18 mouse cellular contexts compared by ENCODE assay signal in the genomic region with DNA sequence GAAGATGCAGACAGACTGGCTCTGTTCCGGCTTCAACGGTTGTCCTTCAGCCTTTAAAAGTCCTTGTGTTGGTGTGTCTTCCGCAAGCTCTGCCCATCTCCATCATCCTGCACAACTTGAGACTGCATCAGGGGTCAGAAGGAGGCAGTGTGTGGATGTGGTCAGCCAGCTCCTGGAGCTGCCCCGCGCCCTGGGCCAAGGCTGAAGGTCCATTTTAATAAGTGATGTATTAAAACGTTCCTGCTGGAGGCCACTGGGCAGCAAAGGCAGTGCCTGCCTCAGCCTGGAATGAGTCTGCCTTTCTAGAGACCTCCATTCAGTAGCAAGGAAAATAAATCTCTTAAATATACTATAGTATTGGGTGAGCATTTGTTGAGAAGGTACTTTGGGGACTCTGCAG. TPM values are rescaled to one million over a fixed set of nuclear protein-coding genes. Genes with fewer than 3 reads are reported as not detected.
A peak's percentile ranks its signal among the peaks of the same experiment; 100 is the strongest.
DNase-seq lines count a peak whose midpoint lies in the region; ATAC-seq and TF ChIP-seq lines count a peak whose summit lies in the region.
"Had no signal": no experiment of that assay in that cellular context is flagged by ENCODE, and none has a peak within 500 bp of the region (broad histone marks: within the 10 kb centered on the region; RNA-seq: fewer than 3 reads in every experiment).

No protein-coding gene starts in this region.

- no peaks in the 10 kb centered on the region for H3K36me3 ChIP-seq in midbrain, embryonic 15.5 days (replicated peaks)
- no peaks in the 10 kb centered on the region for H3K36me3 ChIP-seq in midbrain, postnatal 0 days (ENCODE audit: insufficient read depth, low read length)
- peaks cover 8% of the 10 kb centered on the region; the same call in 1 of the 2 replicates for H3K36me3 ChIP-seq in kidney, embryonic 15.5 days
- H3K36me3 ChIP-seq in thymus, adult 2 months (ENCODE audit: control insufficient read depth, insufficient read depth, low read length) = no peaks in the 10 kb centered on the region
- H3K36me3 ChIP-seq: forebrain, embryonic 12.5 days had no signal

- no peak for TF ChIP-seq CTCF in midbrain, postnatal 0 days (IDR thresholded peaks at IDR 0.05)
- TF ChIP-seq CTCF in thymus, adult 2 months (IDR thresholded peaks at IDR 0.05; ENCODE audit: borderline replicate concordance, control insufficient read depth, extremely low read depth, insufficient read depth, low read length, poor library complexity) = no peak

- ATAC-seq in midbrain, embryonic 15.5 days (replicated peaks) = no peak
- ATAC-seq in midbrain, postnatal 0 days (ENCODE audit: low FRiP score) = no peak
- no peak for ATAC-seq in kidney, embryonic 15.5 days (replicated peaks; ENCODE audit: low FRiP score)
- ATAC-seq: CD4-positive, CD25-positive, alpha-beta regulatory T cell, adult 4 months; hindbrain, embryonic 16.5 days had no signal

- 0 out of 2 replicates have a peak overlapping the region, but pooled peaks have one; percentile 34 for H3K27ac ChIP-seq in midbrain, embryonic 15.5 days
- no peak overlapping the region for H3K27ac ChIP-seq in midbrain, postnatal 0 days (ENCODE audit: low read depth, low read length)
- peak overlapping the region; percentile 76 for H3K27ac ChIP-seq in kidney, embryonic 15.5 days
- no peak overlapping the region for H3K27ac ChIP-seq in thymus, adult 2 months (ENCODE audit: control insufficient read depth, insufficient read depth, low read length)
- H3K27ac ChIP-seq: forebrain, embryonic 12.5 days had no signal

- no peaks in the 10 kb centered on the region for H3K9me3 ChIP-seq in midbrain, embryonic 15.5 days
- no peaks in the 10 kb centered on the region for H3K9me3 ChIP-seq in midbrain, postnatal 0 days (ENCODE audit: low read length)
- H3K9me3 ChIP-seq in kidney, embryonic 15.5 days (replicated peaks) = no peaks in the 10 kb centered on the region
- H3K9me3 ChIP-seq: forebrain, embryonic 12.5 days had no signal

- H3K9ac ChIP-seq in midbrain, embryonic 15.5 days = no peak overlapping the region
- no peak overlapping the region for H3K9ac ChIP-seq in midbrain, postnatal 0 days (replicated peaks; ENCODE audit: low read length, poor library complexity, severe bottlenecking)
- H3K9ac ChIP-seq in kidney, embryonic 15.5 days = no peak overlapping the region
- H3K9ac ChIP-seq: forebrain, embryonic 12.5 days; lung, embryonic 14.5 days had no signal

- no peak overlapping the region for H3K4me2 ChIP-seq in midbrain, embryonic 15.5 days
- no peak overlapping the region for H3K4me2 ChIP-seq in midbrain, postnatal 0 days (ENCODE audit: low read depth, low read length, poor library complexity, severe bottlenecking)
- no peak overlapping the region for H3K4me2 ChIP-seq in kidney, embryonic 15.5 days
- H3K4me2 ChIP-seq: forebrain, embryonic 12.5 days; lung, embryonic 14.5 days had no signal

- DNase-seq in midbrain, postnatal 0 days (ENCODE audit: low spot score) = no peak
- peak; percentile 41 for DNase-seq in liver
- peak; percentile 76 for DNase-seq in yolk sac, embryonic 10.5 days (ENCODE audit: low spot score)
- DNase-seq in thymus, adult 2 months = no peak
- DNase-seq in cerebellum, adult 11 months = no peak
- DNase-seq: adrenal gland, postnatal 36 days; cerebellum, adult 9-11 months; embryo, embryonic 11 days; heart, postnatal 10 days; lung, embryonic 14.5 days; spleen, adult 18-20 months; thymus, postnatal 14 days had no signal

- H3K27me3 ChIP-seq in midbrain, embryonic 15.5 days (replicated peaks) = no peaks in the 10 kb centered on the region
- H3K27me3 ChIP-seq in midbrain, postnatal 0 days (ENCODE audit: insufficient read depth, low read length) = no peaks in the 10 kb centered on the region
- H3K27me3 ChIP-seq in kidney, embryonic 15.5 days = no peaks in the 10 kb centered on the region
- H3K27me3 ChIP-seq in thymus, adult 2 months (ENCODE audit: control insufficient read depth, insufficient read depth, low read length) = peaks cover 30% of the 10 kb centered on the region

- no peak overlapping the region for H3K4me3 ChIP-seq in midbrain, embryonic 15.5 days
- H3K4me3 ChIP-seq in midbrain, postnatal 0 days (ENCODE audit: low read depth, low read length) = no peak overlapping the region
- no peak overlapping the region for H3K4me3 ChIP-seq in kidney, embryonic 15.5 days (replicated peaks)
- H3K4me3 ChIP-seq in thymus, adult 2 months (ENCODE audit: control insufficient read depth, insufficient read depth, low read length) = no peak overlapping the region
- H3K4me3 ChIP-seq: forebrain, embryonic 12.5 days had no signal

- peaks cover 61% of the 10 kb centered on the region for H3K4me1 ChIP-seq in midbrain, embryonic 15.5 days
- peaks cover 29% of the 10 kb centered on the region; the same call in 1 of the 2 replicates for H3K4me1 ChIP-seq in midbrain, postnatal 0 days (ENCODE audit: insufficient read depth, low read length)
- peaks cover 87% of the 10 kb centered on the region for H3K4me1 ChIP-seq in kidney, embryonic 15.5 days
- H3K4me1 ChIP-seq in thymus, adult 2 months (replicated peaks; ENCODE audit: control insufficient read depth, insufficient read depth, low read length) = peaks cover 23% of the 10 kb centered on the region

- WGBS in midbrain, embryonic 15.5 days = 71% methylated on average over 6 of the region's 6 CpGs
- 72% methylated on average over 6 of the region's 6 CpGs for WGBS in midbrain, postnatal 0 days
- 72% methylated on average over 6 of the region's 6 CpGs for WGBS in kidney, embryonic 15.5 days
- WGBS in thymus, adult 2 months = 84% methylated on average over 6 of the region's 6 CpGs

- no peak for TF ChIP-seq POLR2A in thymus, adult 2 months (IDR thresholded peaks at IDR 0.05; ENCODE audit: control insufficient read depth, extremely low read depth, insufficient read depth, low read length, poor library complexity)

RNA-seq across cellular contexts. Expression of a gene that starts 5.7 kb away (rescaled TPM):
- polyA plus RNA-seq in midbrain, embryonic 15.5 days (2015; fragmentation: Nextera tagmentation; extraction: Ambion mirVana) = 14.8 and 15.7 TPM in 2 replicates
- 50.9 and 55.6 TPM in 2 replicates for total RNA-seq in midbrain, postnatal 0 days (2014; rRNA removed)
- polyA plus RNA-seq in midbrain, postnatal 0 days (2015; fragmentation: Nextera tagmentation; extraction: Ambion mirVana) = 25.0 and 29.2 TPM in 2 replicates
- 7.6 and 8.3 TPM in 2 replicates for polyA plus RNA-seq in kidney, embryonic 15.5 days (2015; fragmentation: Nextera tagmentation; extraction: Ambion mirVana)
- 2.2 and 2.7 TPM in 2 replicates for polyA plus RNA-seq in thymus, adult 2 months (2012; rRNA removed)
- total RNA-seq: MEL had no signal

RNA-seq across cellular contexts. Expression of a gene that starts 25.3 kb away (rescaled TPM):
- polyA plus RNA-seq in midbrain, embryonic 15.5 days (2015; fragmentation: Nextera tagmentation; extraction: Ambion mirVana) = 18.5 and 21.5 TPM in 2 replicates
- 32.6 and 35.2 TPM in 2 replicates for total RNA-seq in midbrain, postnatal 0 days (2014; rRNA removed)
- polyA plus RNA-seq in midbrain, postnatal 0 days (2015; fragmentation: Nextera tagmentation; extraction: Ambion mirVana) = 17.6 and 19.2 TPM in 2 replicates
- 21.6 and 23.8 TPM in 2 replicates for polyA plus RNA-seq in kidney, embryonic 15.5 days (2015; fragmentation: Nextera tagmentation; extraction: Ambion mirVana)
- 16.6 and 16.9 TPM in 2 replicates for polyA plus RNA-seq in thymus, adult 2 months (2012; rRNA removed)

Comparison
In these comparisons a context has a peak if more than half of its experiments do, and no peak if none do; other contexts are left out.
1. H3K27ac ChIP-seq: peak in midbrain, embryonic 15.5 days (single experiment) and kidney, embryonic 15.5 days (single experiment); none in midbrain, postnatal 0 days (single experiment) and thymus, adult 2 months (single experiment).
2. DNase-seq: peak in liver (single experiment) and yolk sac, embryonic 10.5 days (single experiment); none in midbrain, postnatal 0 days (single experiment), thymus, adult 2 months (single experiment) and cerebellum, adult 11 months (single experiment).